Mouse (Mus musculus) spleen, postnatal 10 days (tissue): Measurements from ENCODE around the gene Pbld2.
"Not testable (repeated sequence)": the region's sequence is repeated elsewhere in the genome, so short reads cannot be mapped to it uniquely, and the experiment has no call there.

Source experiments
- DNase-seq, 2 experiments: peaks; one replicate each; pipeline ENCODE4 v3.0.0; 2021 to 2022; ENCODE audit warnings: low spot score in 2 of 2

Gene Pbld2

DNA sequence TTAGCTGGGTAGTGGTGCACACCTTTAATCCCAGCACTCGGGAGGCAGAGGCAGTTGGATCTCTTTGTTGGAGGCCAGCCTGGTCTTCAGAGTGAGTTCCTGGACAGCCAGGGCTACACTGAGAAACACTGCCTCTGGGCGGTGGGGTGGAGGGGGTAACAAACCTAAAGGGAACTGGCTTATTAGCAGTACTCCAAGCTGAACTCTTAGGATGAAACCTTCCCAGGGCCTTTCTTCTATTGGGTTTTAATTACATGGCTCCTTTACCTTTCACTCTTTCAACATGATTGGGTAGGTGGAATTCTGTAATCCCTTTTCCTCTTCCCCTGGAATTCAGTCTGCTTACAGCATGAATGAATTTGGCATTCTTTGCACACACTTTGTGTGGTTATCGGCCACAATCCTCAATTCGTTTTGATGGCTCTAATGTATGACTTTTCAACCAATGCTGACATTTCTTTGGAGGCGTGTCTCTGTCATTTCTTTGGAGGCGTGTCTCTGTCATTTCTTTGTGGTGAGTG lies 1.4 kb downstream of the Pbld2 start:
- DNase-seq, result no peak

DNA sequence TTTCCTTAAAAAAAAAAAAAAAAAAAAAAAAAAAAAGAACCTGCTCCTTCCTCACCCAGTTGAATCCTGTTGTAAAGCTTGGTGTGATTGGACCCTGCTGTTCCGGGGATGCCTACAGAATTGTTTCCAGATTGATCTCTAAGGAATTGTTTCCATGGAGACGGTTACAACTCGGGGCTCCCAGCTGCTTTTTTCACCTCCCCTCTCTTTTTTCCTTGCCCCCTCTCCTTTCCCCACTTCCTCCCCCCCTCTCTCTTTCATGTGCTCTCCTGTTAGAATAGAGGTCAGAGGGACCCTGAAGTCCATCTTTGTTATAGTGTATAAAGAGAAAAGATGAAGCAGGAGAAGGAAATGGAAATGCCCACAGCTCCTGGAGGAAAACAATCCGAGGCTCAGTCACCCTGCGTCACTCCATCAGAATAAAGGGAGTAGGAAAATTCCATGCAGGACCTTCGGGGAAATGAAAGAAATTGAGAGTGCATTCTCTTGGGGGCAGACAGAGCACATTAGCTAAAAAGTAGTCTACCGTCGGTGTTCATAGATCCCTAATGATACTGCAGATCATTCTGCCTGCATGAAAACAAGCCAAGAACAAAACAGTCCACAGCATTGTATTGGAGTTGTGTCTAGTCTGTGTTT lies 2.2 kb downstream of the Pbld2 start:
- no peak for DNase-seq

DNA sequence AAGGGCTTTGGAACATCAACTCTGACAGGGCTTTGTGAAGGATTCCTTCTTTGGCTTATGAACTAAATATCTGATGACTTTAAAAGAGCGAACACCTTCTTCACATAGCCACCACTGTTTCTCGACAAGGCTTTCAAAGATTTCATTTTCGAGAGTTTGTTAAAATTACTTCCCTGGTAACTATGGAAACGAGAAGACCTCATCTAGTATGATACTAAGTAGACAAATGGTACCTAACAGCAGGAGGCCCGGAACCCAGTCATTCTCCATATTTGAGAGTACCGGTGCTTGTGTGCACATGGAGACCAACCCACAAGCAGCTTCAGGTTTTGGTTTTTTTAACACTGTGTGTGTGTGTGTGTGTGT lies 2.7 kb downstream of the Pbld2 start:
- no peak for DNase-seq

DNA sequence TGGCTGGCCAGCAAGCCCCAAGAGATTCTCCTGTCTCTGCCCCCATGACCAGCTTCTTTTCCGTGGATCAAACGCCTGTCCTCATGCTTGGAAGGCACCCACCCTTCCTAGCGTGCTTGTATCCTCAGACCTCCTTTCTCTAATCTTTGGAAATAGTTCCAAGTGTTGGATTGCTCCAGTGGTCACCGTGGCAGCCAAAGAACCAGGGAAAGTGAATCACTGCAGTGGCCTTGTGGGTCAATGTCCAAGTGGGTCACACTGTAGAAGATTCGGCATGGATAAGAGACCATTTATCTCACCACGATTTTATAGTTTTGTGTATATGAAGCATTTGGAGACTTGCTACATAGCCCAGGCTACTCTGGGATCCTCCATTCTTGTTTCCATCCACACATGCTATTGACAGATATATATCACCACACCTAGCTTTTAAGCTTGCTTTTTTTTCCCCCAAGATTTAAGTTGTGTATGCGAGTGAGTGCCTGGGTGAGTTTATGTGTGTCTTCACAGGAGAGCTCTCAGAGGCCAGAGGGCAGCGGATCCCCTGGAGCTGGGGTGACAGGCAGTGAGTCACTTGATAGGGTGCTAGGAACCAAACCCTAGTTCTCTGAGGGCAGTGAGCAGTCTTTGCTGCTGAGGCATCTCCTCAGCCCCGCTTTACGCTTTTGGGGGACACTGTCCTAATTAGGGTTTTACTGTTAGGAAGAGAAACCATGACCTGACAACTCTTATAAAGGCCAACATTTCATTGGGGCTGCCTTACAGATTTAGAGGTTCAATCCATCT lies 3.5 kb downstream of the Pbld2 start:
- no peak for DNase-seq

DNA sequence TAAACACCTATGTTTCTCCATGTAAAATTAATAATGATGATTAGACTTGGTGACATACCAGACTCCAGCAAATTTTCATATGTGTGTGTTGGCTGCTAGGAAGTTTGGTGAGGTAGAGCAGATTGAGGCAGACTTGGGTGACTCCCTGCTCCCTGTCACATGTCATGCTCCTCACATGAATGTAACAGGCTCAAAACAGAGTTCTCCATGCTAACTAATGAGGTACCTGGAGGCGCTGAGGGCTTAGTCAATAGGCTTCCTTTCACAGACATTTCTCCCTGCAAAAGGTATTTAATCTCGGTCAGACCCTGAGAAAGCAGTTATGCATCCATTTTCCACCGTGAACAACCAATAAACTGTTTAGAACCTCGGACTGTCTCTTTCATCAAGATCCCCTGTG lies 4.3 kb downstream of the Pbld2 start:
- DNase-seq, result no peak

DNA sequence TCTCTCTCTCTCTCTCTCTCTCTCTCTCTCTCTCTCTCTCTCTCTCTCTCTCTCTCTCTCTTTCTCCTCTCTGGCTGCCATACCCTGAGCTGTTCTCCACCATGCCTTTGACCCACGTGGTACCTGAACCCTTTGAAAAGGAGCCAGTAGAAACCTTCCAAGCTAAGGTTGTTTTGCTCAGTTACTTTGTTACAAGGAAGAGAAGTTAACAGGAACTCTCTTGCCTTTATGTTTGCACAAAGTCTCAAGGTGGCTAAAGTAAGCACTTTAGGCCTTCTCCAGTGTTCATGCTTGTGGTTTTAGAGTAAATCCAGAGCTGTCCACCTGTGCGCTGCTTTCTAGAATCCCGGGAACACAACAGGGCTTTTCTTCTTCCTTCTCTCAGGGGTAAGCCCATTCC lies 8.2 kb downstream of the Pbld2 start:
- no peak for DNase-seq

DNA sequence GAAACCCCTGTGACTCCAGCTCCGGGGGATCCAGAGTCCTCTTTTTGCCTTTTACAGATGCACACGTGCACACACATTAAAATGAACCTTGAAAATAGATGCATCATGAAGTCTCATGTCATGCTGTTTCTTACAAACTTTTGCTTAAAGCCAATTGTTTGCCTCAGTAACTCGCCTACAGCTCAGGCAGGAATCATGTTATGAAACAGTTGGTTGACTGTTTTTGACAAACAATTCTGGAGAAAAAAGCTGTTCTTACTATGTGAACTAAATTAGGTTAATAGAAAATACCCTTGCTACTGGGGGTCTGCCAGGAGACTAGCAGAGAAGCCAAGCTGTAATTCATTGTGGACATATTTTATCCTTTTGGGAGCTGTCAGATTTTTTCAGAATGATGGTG lies 8.8 kb downstream of the Pbld2 start:
- no peak for DNase-seq

DNA sequence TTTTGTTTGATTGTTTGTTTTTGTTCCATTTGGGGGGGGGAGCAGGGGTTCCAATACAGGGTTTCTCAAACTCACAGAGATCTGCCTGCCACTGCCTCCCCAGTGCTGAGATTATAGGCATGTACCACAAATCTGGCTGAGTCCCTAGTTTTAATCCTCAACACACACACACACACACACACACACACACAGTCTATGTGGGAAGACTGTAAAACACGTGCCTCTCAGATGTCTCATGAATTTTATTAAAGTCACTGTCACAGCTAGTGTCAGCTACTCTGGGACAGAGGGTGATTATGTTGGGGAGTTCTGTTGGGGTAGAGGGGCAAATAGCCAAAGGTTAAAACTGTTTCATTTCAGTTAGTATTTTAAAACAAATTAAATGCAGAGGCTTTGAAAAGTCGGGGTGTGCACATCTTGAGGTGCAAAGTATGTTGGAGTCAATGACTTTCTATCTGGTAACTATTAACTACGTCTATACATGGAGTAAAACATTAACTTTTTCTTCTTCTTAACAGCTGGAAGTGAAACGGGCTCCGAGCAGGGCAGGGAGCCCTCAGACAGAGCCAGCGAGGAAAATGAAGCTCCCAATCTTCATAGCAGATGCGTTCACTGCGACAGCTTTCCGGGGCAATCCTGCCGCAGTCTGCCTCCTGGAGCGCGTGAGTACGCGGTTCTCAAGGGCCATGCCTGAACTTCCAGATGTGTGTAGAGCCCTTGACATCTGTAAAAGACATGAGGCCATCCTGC lies 14.6 kb downstream of the Pbld2 start:
- DNase-seq, result no peak

DNA sequence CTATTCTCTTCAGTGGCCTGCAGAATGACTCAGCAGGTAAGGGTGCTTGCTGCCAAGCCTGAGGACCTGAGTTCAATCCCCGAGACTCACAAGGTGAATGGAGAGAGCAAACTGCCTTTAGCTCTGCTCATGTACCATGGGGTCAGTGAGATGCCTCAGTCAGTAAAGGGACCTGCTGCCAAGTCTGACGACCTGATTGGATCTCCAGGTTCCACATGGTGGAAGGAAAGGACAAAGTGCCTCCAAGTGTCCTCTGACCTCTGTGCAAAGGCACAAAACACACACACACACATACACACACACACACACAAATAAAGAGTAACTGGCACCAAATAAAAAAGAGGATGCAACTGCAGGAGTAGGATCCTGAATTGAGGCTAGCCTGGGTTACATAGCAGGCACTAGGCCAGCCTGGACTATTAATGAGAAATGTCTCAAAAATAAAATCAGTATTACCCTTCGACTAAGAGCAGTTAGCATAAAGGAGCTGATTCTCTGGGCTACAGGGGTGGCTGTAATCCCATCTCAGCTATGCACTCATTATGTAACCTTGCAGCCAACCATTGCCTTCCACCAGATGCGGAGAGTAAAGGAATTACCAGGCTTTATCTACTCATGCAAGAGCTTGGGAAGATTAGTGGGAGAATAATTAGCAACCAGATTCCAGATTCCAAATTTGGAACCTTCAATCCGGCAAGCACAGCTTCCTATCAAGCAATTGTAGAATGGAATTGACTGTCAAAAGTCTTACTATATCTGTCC lies 15.9 kb downstream of the Pbld2 start:
- DNase-seq, result no peak

DNA sequence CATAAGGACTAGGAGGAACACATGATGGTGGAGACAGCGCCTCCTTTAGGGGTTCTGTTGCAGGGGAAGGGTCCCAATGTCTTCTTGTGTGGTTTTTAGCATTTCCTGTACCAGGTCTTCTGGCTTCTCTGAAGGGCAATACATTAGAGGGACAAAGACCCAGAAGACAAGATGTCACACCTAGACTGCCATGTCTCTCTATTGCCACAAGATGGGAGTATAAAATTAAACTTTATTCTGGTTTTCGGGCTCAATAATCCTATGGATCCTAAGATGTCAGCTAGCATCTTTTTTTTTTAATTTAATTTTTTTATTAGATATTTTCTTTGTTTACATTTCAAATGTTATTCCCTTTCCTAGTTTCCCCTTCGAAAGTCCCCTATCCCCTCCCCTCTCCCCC lies 19.0 kb downstream of the Pbld2 start:
- DNase-seq, result no peak

DNA sequence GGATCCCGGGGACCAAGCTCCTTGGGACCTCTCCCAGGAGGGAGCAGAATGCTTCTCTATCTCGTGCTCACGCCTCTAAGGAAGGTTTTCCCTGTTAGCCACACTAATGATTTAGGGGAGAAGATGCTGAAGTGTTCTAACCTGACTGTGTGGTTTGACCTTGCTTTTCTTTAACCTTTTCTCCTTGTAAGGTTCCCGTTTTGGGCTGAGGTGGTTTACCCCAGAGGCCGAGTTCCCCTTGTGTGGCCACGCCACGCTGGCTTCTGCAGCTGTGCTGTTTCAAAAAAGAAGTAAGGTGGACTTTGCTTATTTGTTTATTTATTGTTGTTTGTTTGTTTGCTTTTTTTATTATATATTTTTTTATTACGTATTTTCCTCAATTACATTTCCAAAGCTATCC lies 23.6 kb downstream of the Pbld2 start:
- DNase-seq, result no peak

DNA sequence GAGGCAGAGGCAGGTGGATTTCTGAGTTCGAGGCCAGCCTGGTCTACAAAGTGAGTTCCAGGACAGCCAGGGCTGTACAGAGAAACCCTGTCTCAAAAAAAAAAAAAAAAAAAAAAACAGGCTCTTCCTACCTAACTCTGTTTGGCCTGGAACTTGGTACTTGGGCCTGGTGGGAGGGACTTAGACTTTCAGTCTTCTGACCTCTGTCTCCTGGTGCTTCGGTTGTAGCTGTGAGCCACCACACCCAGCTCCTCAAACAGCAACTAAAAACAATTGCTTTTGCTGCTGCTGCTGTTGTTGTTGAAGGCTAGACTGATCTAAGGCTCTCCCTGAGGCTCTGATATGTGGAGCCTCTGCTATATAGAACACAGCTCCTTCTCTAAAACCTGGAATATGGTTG lies 25.0 kb downstream of the Pbld2 start:
- no peak for DNase-seq

DNA sequence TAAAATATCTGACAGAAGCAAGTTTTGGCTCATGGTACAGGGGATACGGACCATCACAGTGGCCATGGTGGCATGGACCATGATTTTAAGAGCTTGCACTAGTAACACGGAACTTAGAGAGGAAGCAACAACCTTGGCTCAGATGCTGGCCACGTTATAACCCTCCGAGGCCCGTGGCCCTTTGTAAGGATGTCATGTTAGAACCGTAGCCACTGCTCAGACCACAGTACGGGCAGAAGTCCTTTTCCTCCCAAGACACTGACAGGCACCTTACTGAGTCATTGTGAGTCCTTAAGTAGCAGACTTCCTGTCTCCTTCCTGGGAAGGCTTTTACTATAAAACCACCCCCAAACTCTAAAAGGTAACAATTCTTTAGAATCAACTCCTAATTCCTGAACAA lies 27.2 kb downstream of the Pbld2 start:
- no peak for DNase-seq

DNA sequence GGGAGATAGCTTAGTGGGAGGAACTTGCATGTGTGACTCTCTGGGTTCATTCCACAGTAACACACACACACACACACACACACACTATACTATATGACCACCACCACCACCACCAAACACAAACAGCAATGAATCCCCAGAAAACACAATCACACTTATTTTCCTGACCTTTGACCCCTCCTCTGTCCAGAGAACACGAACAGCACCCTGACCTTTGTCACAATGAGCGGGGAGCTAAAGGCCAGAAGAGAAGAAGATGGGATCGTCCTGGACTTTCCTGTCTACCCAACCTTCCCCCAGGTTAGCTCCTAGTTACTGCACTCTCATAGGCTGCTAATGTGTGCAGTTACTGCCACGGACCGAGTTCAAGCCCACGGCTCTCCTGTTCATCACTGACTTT lies 27.9 kb downstream of the Pbld2 start:
- DNase-seq, result no peak

DNA sequence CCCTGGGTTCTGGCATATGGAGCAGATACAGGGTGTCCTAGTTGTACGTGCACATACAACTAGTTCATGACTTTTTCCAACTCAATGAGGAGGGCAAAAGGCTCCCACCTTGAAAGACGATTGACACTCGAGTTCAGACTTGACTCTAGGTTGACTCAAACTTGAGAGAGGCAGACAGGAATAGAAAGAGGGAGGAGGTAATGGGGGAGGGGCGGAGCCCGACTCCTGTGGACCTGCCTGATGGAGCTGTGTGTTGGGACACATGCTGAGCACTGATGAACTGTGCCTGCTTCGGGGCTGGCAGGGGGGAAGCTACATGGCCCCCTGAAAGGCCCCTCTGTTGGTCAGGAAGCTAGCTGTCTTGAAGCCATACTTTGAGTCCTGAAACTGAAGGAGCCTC lies 28.9 kb downstream of the Pbld2 start:
- no peak for DNase-seq

DNA sequence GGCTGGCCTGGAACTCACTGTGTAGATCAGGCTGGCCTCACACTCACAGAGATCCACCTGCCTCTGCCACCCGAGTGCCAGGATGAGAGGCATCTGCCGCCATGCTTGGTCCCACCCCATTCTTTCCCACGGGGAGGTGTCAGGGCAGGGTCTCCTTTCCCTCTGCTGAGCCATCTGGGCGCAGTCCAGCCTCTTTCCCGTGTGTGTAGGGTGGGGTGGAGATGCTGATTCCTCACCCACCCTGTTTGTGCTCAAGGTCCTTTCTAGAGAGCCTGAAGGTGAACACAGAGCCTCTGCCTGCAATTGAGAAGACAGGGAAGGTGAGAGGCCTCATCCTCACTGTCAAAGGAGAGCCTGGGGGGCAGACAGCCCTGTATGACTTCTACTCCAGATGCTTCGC lies 30.0 kb downstream of the Pbld2 start:
- not testable (repeated sequence) for DNase-seq

DNA sequence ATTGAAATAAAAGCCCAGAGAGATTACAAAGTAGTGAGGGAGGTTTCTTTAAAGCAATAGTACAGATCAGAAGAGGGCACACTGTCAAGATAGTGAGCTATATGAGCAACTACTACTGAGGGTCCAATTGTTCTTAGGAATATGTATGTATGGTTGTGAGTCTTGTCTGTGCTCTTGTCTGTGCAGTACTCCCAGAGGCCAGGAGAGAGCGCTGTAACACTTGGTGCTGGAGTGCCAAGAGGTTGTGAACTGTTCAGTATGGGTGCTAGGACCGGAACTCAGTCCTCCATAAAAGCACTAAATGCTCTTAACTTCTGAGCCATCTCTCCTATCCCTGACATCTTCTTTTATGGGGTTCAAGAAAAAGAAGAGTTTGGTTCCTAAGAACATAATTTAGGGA lies 30.5 kb downstream of the Pbld2 start:
- DNase-seq, result peak in 1 of 2 experiments; percentile 27

DNA sequence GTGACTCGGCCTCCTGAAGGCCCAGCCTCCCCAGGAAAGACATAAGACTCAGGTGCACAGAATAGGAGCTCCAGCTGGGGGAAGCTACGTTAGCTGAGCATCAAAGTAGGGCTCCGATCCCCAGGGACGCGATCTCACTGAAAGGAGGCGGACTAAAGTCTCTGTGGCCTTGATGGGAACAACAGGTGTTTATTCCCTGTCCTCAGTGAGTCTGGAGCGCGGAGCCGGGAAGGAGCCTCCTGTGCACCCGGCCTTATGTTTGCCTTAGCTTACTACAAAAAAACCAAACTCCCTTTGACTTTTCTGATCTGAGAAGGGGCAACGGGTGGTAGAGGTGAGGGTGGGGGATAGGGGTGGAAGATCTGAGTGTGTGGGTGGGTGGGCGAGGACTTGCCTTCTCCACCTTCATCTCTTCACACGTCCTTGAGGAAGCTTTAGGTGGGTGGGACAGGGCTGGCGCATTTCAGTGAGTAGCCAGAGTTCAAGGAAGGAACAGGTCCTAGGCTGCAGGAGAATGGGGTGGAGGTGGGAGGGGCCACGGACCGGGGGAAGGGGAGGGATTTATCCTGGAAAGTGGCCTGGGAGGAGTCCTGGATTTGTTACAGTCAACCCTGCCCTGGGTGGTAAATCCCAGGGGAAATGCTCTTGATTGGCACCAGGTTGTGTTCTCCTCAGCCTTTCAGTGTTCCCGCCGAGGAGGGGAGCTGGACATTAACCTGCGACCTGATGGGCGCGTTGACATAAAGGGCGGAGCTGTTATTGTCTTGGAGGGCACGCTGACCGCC lies 33.0 kb downstream of the Pbld2 start:
- no peak for DNase-seq

DNA sequence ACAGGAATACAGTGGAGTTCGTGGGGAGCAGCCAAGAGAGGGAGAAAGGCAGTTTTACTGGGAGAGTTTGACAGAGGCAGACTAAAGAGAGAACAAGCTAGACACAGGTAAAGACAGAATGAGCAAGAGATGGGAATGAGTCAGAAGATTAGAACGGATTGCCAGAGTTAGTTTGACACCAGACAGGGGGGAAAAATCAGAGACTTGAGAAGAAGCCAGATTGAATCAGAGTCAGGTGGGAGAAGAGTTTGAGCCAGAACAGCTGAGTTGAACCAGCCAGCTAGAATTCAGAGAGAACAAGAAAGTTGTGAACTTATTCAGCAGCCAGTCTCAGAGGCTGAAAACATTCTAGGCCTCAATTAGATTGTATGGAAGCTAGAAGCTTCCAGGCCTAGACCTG lies 35.7 kb downstream of the Pbld2 start, which contains the start of gene Pbld1:
Gene Pbld1, plus strand, starts transcription at position 301 of the 400 bp plus-strand sequence.
- DNase-seq, result no peak

DNA sequence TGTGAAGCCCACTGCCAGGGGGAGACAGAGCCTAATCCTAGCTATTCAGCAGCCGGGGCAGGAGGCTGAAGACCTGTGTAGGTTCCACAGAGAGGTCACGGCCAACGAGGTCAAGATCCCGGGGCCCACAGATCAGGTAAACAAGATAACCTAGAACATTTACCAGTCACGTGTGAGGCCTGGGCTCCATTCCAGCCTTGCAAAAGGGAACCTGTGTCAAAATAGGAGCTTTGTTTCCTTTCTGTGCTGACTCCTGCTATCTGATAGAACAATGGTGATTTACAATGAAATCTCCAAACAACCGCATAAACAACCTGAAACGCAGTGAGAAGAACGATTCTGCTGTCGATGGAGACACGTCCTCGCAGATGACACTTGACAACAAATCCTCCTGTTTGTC lies 36.3 kb downstream of the Pbld2 start:
- DNase-seq, result no peak

DNA sequence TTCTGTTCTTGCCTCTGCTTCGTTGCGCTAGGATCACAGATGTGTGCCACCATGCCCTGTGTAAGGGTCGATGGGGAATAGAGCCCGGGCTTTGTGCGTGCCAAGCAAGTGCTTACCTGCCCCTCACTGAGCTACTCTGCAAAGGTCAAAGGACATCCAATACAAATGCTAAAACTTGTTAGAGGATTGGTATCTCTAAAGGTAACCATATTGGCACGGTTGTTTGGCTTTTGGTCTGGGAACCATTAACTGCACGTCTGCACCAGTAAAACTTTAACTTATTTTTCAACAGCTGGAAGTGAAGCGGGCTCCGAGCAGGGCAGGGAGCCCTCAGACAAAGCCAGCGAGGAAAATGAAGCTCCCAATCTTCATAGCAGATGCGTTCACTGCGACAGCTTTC lies 37.2 kb downstream of the Pbld2 start:
- no peak for DNase-seq
